Mouse (Mus musculus): Measurements from ENCODE around the gene Wasf1.

DNA sequence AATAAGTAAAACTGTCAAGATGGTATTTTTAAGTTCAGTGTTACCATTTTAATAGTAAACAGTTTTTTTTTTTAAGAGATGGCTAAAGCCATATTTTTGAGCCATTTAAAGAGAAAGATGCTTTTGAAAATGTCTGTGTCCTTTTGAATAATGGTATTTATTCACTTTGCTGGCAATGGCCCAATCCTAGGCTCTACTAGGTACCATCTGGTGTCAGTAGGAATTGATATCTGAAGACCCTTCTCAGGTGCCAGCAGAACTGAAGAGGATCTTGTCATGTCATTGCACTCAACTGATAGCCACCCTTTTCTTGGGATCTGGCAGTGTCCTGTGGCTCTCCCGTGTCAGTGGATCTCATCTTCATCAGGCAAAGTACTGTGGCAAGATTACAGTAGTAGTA, 22.9 kb downstream of the Wasf1 start:
- no peak for TF ChIP-seq CTCF (IDR thresholded peaks at IDR 0.05; ENCODE audit: extremely low read depth, insufficient read depth, low read length)
- TF ChIP-seq POLR2A (IDR thresholded peaks at IDR 0.05; ENCODE audit: extremely low read depth, insufficient read depth, low read length) = no peak
